Mouse (Mus musculus): Measurements from ENCODE around the gene Atp5s. TPM values are rescaled to one million over a fixed set of nuclear protein-coding genes. Genes with fewer than 3 reads are reported as not detected.

Atp5s gene
- polyA plus RNA-seq, 1 experiment from 2014 or later: 44.6 TPM

DNA sequence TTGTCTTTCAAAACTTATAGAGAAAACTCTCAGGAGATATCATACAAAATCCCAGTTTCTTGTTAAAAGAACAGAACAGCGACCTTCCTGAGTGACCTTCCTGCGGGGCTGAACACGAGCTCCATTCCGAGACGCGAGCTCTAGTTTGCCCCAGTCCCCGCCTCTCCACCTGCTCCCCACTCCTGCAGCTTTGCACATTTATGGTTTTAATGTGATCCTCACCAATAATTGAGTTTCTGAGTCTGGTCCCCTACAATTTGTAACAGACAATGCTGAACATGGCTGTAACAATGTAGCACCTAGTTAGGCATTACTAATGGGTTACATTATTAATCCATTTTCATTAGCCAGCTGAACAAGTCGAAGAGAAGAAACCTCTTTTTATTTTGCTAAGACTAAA, 56.7 kb downstream of the Atp5s start:
- Histone ChIP-seq H3K36me3 (ENCODE audit: control insufficient read depth, insufficient read depth, low read length) (no peaks in the 10 kb centered on the region), H3K4me3 (ENCODE audit: control insufficient read depth in 1 of 2, insufficient read depth in 1 of 2, low read depth in 1 of 2, low read length in 2 of 2) (no peak overlapping the region), H3K4me1 (ENCODE audit: control insufficient read depth in 2 of 2, insufficient read depth in 2 of 2, low read length in 2 of 2) (peaks cover 16% of the 10 kb centered on the region in 2 experiments), H3K4me2 (ENCODE audit: low read length) (no peak overlapping the region), H3K27me3 (ENCODE audit: control insufficient read depth, insufficient read depth, low read length) (no peaks in the 10 kb centered on the region), H3K9me3 (ENCODE audit: control insufficient read depth, low read length) (no peaks in the 10 kb centered on the region), H3K9ac (ENCODE audit: low read length) (no peak overlapping the region), H3K27ac (replicated peaks in 1 of 2; ENCODE audit: control insufficient read depth in 1 of 2, insufficient read depth in 1 of 2, low read depth in 2 of 2, low read length in 2 of 2) (0 out of 4 replicates have a peak overlapping the region, but pooled peaks of 1 of the 2 experiments have one; percentile 11)
- WGBS: 87% methylated on average over 8 of the region's 8 CpGs
- ATAC-seq (ENCODE audit: insufficient number of reproducible peaks, insufficient read depth, low FRiP score, low read depth): no peak

- WGBS: 51% methylated on average over 10 of the region's 10 CpGs
- H3K27ac ChIP-seq (replicated peaks in 1 of 2; ENCODE audit: control insufficient read depth in 1 of 2, insufficient read depth in 1 of 2, low read depth in 2 of 2, low read length in 2 of 2): peak overlapping the region; percentile 11 to 75
- no peaks in the 10 kb centered on the region for H3K9me3 ChIP-seq (ENCODE audit: control insufficient read depth, low read length)
- peaks cover 10% of the 10 kb centered on the region in 2 experiments for H3K4me1 ChIP-seq (ENCODE audit: control insufficient read depth in 2 of 2, insufficient read depth in 2 of 2, low read length in 2 of 2)
- H3K36me3 ChIP-seq (ENCODE audit: control insufficient read depth, insufficient read depth, low read length): no peaks in the 10 kb centered on the region
- no peaks in the 10 kb centered on the region for H3K27me3 ChIP-seq (ENCODE audit: control insufficient read depth, insufficient read depth, low read length)
- ATAC-seq (ENCODE audit: insufficient number of reproducible peaks, insufficient read depth, low FRiP score, low read depth): peak; percentile 66
- H3K4me2 ChIP-seq (ENCODE audit: low read length): no peak overlapping the region
- H3K4me3 ChIP-seq (ENCODE audit: control insufficient read depth in 1 of 2, insufficient read depth in 1 of 2, low read depth in 1 of 2, low read length in 2 of 2): no peak overlapping the region
- H3K9ac ChIP-seq (ENCODE audit: low read length): no peak overlapping the region
Observed at GRCm38 (mm10) chr12:69781935-69782650, 57.3 kb downstream of the Atp5s start.

DNA sequence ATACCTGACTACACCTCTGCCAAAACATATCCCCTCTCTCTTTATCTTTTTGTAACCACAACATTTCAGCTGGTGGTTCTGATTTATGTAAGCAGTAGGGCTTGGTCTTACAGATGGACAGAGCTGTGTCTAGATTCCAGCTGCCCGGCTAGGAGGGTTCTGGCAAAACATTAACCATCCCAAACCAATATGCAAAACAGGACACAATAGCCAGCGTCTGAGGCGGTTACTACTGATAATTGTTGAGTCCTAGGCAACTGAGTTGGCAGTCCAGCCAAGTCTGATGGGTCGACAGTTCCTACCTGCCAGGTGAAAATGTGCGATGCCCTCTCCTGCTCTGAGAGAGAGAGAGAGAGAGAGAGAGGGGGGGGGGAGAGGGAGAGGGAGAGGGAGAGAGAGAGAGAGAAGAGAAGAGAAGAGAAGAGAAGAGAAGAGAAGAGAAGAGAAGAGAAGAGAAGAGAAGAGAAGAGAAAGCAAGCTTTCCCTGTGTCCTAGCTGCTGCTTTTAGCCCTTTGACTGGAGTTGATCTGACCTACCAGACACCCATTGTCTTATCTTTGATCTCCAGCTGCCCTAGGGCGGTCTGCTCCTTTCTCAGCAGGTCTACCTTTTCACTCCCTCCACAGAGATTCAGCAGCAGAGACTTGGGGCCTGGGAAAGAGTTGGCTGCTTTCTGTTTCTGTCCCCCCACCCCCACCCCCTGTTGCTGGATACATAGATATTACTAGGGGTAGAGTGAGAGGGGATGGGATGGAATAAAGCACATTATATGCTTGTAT, 58.7 kb downstream of the Atp5s start:
- Histone ChIP-seq H3K9ac (ENCODE audit: low read length) (no peak overlapping the region), H3K27ac (replicated peaks in 1 of 2; ENCODE audit: control insufficient read depth in 1 of 2, insufficient read depth in 1 of 2, low read depth in 2 of 2, low read length in 2 of 2) (no peak overlapping the region), H3K4me1 (ENCODE audit: control insufficient read depth in 2 of 2, insufficient read depth in 2 of 2, low read length in 2 of 2) (peaks cover 7% of the 10 kb centered on the region in 2 experiments; a peak in 3 of 4 replicates), H3K36me3 (ENCODE audit: control insufficient read depth, insufficient read depth, low read length) (no peaks in the 10 kb centered on the region), H3K4me2 (ENCODE audit: low read length) (no peak overlapping the region), H3K27me3 (ENCODE audit: control insufficient read depth, insufficient read depth, low read length) (no peaks in the 10 kb centered on the region), H3K4me3 (ENCODE audit: control insufficient read depth in 1 of 2, insufficient read depth in 1 of 2, low read depth in 1 of 2, low read length in 2 of 2) (no peak overlapping the region), H3K9me3 (ENCODE audit: control insufficient read depth, low read length) (no peaks in the 10 kb centered on the region)
- WGBS: 63% methylated on average over 6 of the region's 6 CpGs
- ATAC-seq (ENCODE audit: insufficient number of reproducible peaks, insufficient read depth, low FRiP score, low read depth): no peak

- Histone ChIP-seq H3K4me1 (ENCODE audit: control insufficient read depth in 2 of 2, insufficient read depth in 2 of 2, low read length in 2 of 2) (peaks cover 7% of the 10 kb centered on the region in 2 experiments; a peak in 3 of 4 replicates), H3K27ac (replicated peaks in 1 of 2; ENCODE audit: control insufficient read depth in 1 of 2, insufficient read depth in 1 of 2, low read depth in 2 of 2, low read length in 2 of 2) (no peak overlapping the region), H3K36me3 (ENCODE audit: control insufficient read depth, insufficient read depth, low read length) (no peaks in the 10 kb centered on the region), H3K4me2 (ENCODE audit: low read length) (no peak overlapping the region), H3K27me3 (ENCODE audit: control insufficient read depth, insufficient read depth, low read length) (no peaks in the 10 kb centered on the region), H3K9me3 (ENCODE audit: control insufficient read depth, low read length) (no peaks in the 10 kb centered on the region), H3K4me3 (ENCODE audit: control insufficient read depth in 1 of 2, insufficient read depth in 1 of 2, low read depth in 1 of 2, low read length in 2 of 2) (no peak overlapping the region), H3K9ac (ENCODE audit: low read length) (no peak overlapping the region)
- ATAC-seq (ENCODE audit: insufficient number of reproducible peaks, insufficient read depth, low FRiP score, low read depth): no peak
- WGBS: 84% methylated on average over 9 of the region's 9 CpGs
Observed at GRCm38 (mm10) chr12:69785471-69785870, 60.7 kb downstream of the Atp5s start.

DNA sequence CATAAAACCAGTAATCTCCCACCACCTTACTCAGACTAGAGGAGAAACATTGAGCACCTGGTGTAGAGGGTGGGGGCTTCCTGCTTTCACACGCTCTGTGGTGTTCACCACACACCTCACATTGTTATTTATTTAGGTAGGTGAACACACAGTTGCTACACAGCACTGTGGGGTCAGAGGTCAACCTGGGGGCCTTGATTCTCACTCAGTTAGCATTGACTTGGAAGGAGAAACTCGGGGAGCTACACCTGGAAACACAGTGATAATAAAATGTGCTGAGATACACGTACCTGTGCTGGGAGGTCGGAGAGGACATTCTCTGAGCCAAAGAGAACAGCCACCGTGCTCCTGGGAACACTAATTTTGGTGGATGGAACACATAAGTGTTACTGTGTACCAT, 63.6 kb downstream of the Atp5s start:
- no peak overlapping the region for H3K27ac ChIP-seq (replicated peaks in 1 of 2; ENCODE audit: control insufficient read depth in 1 of 2, insufficient read depth in 1 of 2, low read depth in 2 of 2, low read length in 2 of 2)
- H3K4me1 ChIP-seq (ENCODE audit: control insufficient read depth in 2 of 2, insufficient read depth in 2 of 2, low read length in 2 of 2): peaks cover 0 to 6% of the 10 kb centered on the region in 2 experiments; a peak in 2 of 4 replicates
- no peaks in the 10 kb centered on the region for H3K36me3 ChIP-seq (ENCODE audit: control insufficient read depth, insufficient read depth, low read length)
- no peak for ATAC-seq (ENCODE audit: insufficient number of reproducible peaks, insufficient read depth, low FRiP score, low read depth)
- no peak overlapping the region for H3K4me2 ChIP-seq (ENCODE audit: low read length)
- H3K27me3 ChIP-seq (ENCODE audit: control insufficient read depth, insufficient read depth, low read length): no peaks in the 10 kb centered on the region
- H3K4me3 ChIP-seq (ENCODE audit: control insufficient read depth in 1 of 2, insufficient read depth in 1 of 2, low read depth in 1 of 2, low read length in 2 of 2): no peak overlapping the region
- H3K9me3 ChIP-seq (ENCODE audit: control insufficient read depth, low read length): no peaks in the 10 kb centered on the region
- H3K9ac ChIP-seq (ENCODE audit: low read length): no peak overlapping the region
- WGBS: 83% methylated on average over 5 of the region's 5 CpGs

DNA sequence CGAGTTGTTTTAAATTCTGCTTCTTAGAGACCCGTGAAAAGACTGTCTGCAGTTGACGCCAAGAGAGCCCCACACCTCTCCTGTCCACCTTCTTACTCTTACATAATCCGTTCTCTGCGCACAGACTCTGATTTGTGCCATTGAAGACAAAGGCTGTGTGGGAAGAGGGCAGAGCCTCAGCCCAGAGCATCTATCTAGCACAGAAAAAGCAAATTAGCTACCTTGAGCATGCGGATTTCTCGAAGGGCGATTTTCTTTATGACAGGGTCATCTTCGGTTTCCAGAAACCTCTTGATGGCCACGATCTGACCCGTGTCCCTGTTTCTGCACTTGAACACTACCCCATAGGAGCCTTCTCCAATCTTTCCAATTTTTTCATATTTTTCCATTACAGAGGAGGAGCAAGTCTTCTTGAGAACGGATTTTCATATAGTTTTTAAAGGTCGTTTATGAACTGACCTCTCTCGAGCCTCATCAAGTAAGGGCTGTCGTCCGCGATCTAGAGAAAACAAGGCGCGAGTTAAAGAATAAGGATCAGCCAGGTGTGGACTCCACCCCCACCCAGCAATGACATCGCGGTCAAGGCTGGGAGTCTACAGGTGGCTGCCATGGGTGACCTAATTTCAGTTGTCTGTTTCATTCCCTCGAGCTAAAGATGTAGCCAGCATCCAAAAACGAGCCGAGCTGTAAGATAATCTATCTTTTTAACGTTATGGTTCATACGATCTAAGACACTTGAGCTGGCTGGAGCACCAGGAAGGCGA, 65.2 kb downstream of the Atp5s start:
- WGBS: 40% methylated on average over 27 of the region's 27 CpGs
- peak overlapping the region; percentile 66 for H3K9ac ChIP-seq (ENCODE audit: low read length)
- H3K27ac ChIP-seq (replicated peaks in 1 of 2; ENCODE audit: control insufficient read depth in 1 of 2, insufficient read depth in 1 of 2, low read depth in 2 of 2, low read length in 2 of 2): no peak overlapping the region
- peak overlapping the region; percentile 57 to 68 for H3K4me3 ChIP-seq (ENCODE audit: control insufficient read depth in 1 of 2, insufficient read depth in 1 of 2, low read depth in 1 of 2, low read length in 2 of 2)
- H3K27me3 ChIP-seq (ENCODE audit: control insufficient read depth, insufficient read depth, low read length): no peaks in the 10 kb centered on the region
- no peak for ATAC-seq (ENCODE audit: insufficient number of reproducible peaks, insufficient read depth, low FRiP score, low read depth)
- peak overlapping the region; percentile 82 for H3K4me2 ChIP-seq (ENCODE audit: low read length)
- no peaks in the 10 kb centered on the region for H3K9me3 ChIP-seq (ENCODE audit: control insufficient read depth, low read length)
- H3K4me1 ChIP-seq (ENCODE audit: control insufficient read depth in 2 of 2, insufficient read depth in 2 of 2, low read length in 2 of 2): peaks cover 0 to 6% of the 10 kb centered on the region in 2 experiments; a peak in 2 of 4 replicates
- no peaks in the 10 kb centered on the region for H3K36me3 ChIP-seq (ENCODE audit: control insufficient read depth, insufficient read depth, low read length)

Measured in heart, embryonic 14.5 days (tissue).